ENCODE assay signal across 27 mouse cellular contexts in the genomic region with DNA sequence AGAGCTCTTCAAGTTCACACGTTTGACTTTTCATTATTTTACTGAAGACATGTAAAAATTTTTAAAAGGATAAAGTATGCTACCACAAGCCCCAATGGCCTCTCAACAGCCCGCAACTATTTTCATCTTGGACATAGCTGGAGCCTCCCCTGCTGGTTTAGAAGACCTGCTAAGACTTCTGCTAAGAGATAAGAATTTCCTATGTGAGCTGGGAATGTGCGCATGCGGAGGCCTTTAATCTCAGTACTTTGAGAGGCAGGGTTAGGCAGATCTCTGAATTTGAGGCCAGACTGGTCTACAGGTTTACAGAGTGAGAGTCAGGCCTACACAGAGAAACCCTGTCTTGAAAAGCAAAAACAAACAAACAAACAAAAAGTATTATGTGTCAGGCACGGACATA. TPM values are rescaled to one million over a fixed set of nuclear protein-coding genes. Genes with fewer than 3 reads are reported as not detected.
DNase-seq lines count a peak whose midpoint lies in the region; ATAC-seq and TF ChIP-seq lines count a peak whose summit lies in the region.
"Had no signal": no experiment of that assay in that cellular context is flagged by ENCODE, and none has a peak within 500 bp of the region (broad histone marks: within the 10 kb centered on the region; RNA-seq: fewer than 3 reads in every experiment).

No protein-coding gene starts in this region.

- no peak overlapping the region for H3K4me2 ChIP-seq in heart, embryonic 15.5 days
- no peak overlapping the region for H3K4me2 ChIP-seq in liver, embryonic 11.5 days
- H3K4me2 ChIP-seq: embryonic facial prominence, embryonic 15.5 days; forebrain, embryonic 15.5 days; hindbrain, embryonic 15.5 days; intestine, embryonic 15.5 days; lung, embryonic 15.5 days had no signal

- H3K4me3 ChIP-seq in heart, embryonic 15.5 days: no peak overlapping the region
- no peak overlapping the region for H3K4me3 ChIP-seq in heart, adult 2 months
- H3K4me3 ChIP-seq in liver, embryonic 11.5 days (ENCODE audit: low read depth, low read length): no peak overlapping the region
- H3K4me3 ChIP-seq: embryonic facial prominence, embryonic 15.5 days; forebrain, embryonic 15.5 days; hindbrain, embryonic 15.5 days; intestine, embryonic 15.5 days; left cerebral cortex, adult 2 months; lung, embryonic 15.5 days had no signal

- peaks cover 13% of the 10 kb centered on the region for H3K79me2 ChIP-seq in heart, adult 2 months (replicated peaks; ENCODE audit: control insufficient read depth, insufficient read depth, low read length)

- 28% methylated on average over 5 of the region's 5 CpGs for WGBS in heart, embryonic 15.5 days
- WGBS in heart, adult 2 months: 47% methylated on average over 5 of the region's 5 CpGs
- 32% methylated on average over 5 of the region's 5 CpGs for WGBS in liver, embryonic 11.5 days

- intact Hi-C loops in heart, adult 2 months (cut with DNase I): loop anchor here (5.0 kb wide), 1 partner anchor 33 kb away; no protein-coding TSS in a partner anchor

- TF ChIP-seq CTCF in heart, adult 2 months (IDR thresholded peaks at IDR 0.05): no peak

- H3K4me1 ChIP-seq in heart, embryonic 15.5 days (replicated peaks): peaks cover 28% of the 10 kb centered on the region
- H3K4me1 ChIP-seq in heart, adult 2 months (ENCODE audit: control insufficient read depth, insufficient read depth, low read length): peaks cover 14% of the 10 kb centered on the region
- H3K4me1 ChIP-seq in liver, embryonic 11.5 days (replicated peaks; ENCODE audit: control insufficient read depth, insufficient read depth, low read length): peaks cover 24% of the 10 kb centered on the region
- H3K4me1 ChIP-seq: forebrain, embryonic 15.5 days had no signal

- no peaks in the 10 kb centered on the region for H3K9me3 ChIP-seq in heart, embryonic 15.5 days (replicated peaks)
- no peaks in the 10 kb centered on the region for H3K9me3 ChIP-seq in liver, embryonic 11.5 days (ENCODE audit: control insufficient read depth, low read length)
- H3K9me3 ChIP-seq: embryonic facial prominence, embryonic 15.5 days; forebrain, embryonic 15.5 days; G1E; hindbrain, embryonic 15.5 days; intestine, embryonic 15.5 days; lung, embryonic 15.5 days had no signal

- TF ChIP-seq EP300 in heart, adult 2 months (IDR thresholded peaks at IDR 0.05; ENCODE audit: insufficient read depth, low read depth, low read length): no peak

- no peak for TF ChIP-seq POLR2A in heart, adult 2 months (IDR thresholded peaks at IDR 0.05; ENCODE audit: insufficient read depth, low read depth, low read length)

- ATAC-seq in heart, embryonic 15.5 days (replicated peaks; ENCODE audit: insufficient number of reproducible peaks, insufficient read depth, low FRiP score, low read depth): no peak; the same call in 1 of the 2 replicates
- peak; percentile 75 for ATAC-seq in liver, embryonic 11.5 days (replicated peaks; ENCODE audit: low FRiP score)
- peak; percentile 65 for ATAC-seq in megakaryocyte progenitor cell, adult 5-6 weeks (replicated peaks; ENCODE audit: poor library complexity)
- ATAC-seq: forebrain, embryonic 15.5 days; intestine, embryonic 15.5 days; Patski had no signal

- no peaks in the 10 kb centered on the region for H3K36me3 ChIP-seq in heart, embryonic 15.5 days
- peaks cover 7% of the 10 kb centered on the region for H3K36me3 ChIP-seq in heart, adult 2 months (ENCODE audit: control insufficient read depth, insufficient read depth, low read length)
- H3K36me3 ChIP-seq in liver, embryonic 11.5 days (ENCODE audit: control insufficient read depth, insufficient read depth, low read length): no peaks in the 10 kb centered on the region
- H3K36me3 ChIP-seq: embryonic facial prominence, embryonic 15.5 days; forebrain, embryonic 15.5 days; hindbrain, embryonic 15.5 days; intestine, embryonic 15.5 days; lung, embryonic 15.5 days had no signal

- no peaks in the 10 kb centered on the region for H3K27me3 ChIP-seq in heart, embryonic 15.5 days
- no peaks in the 10 kb centered on the region for H3K27me3 ChIP-seq in heart, adult 2 months (ENCODE audit: control insufficient read depth, insufficient read depth, low read length)
- H3K27me3 ChIP-seq in liver, embryonic 11.5 days (replicated peaks; ENCODE audit: control insufficient read depth, insufficient read depth, low read length): no peaks in the 10 kb centered on the region
- H3K27me3 ChIP-seq: CH12.LX; embryonic facial prominence, embryonic 15.5 days; forebrain, embryonic 15.5 days; hindbrain, embryonic 15.5 days; intestine, embryonic 15.5 days; lung, embryonic 15.5 days; Patski had no signal

- no peak for DNase-seq in heart, adult 2 months
- DNase-seq in c-Kit-positive CD71-positive TER-119-negative erythroid progenitor cells, embryonic 14.5 days (ENCODE audit: low read depth): peak; percentile 36
- no peak for DNase-seq in liver, embryonic 11.5 days (ENCODE audit: low spot score)
- no peak for DNase-seq in adrenal gland, adult 8-10 months
- DNase-seq in frontal cortex, adult 2 months (ENCODE audit: extremely low spot score in 1 of 2, low spot score in 1 of 2): no peak
- DNase-seq: B cell, adult 2 months; cerebellum, adult 9-10 months; gastrocnemius, postnatal 25 days; heart, postnatal 4 days; kidney, adult 8-10 months; kidney, postnatal 10 days; lung, postnatal 36 days; midbrain, embryonic 14.5 days; right cerebral cortex, postnatal 25 days; spleen, adult 18-20 months; thymus, postnatal 14 days had no signal

- H3K27ac ChIP-seq in heart, embryonic 15.5 days: 0 out of 2 replicates have a peak overlapping the region, but pooled peaks have one; percentile 3
- H3K27ac ChIP-seq in heart, adult 2 months: no peak overlapping the region
- H3K27ac ChIP-seq in liver, embryonic 11.5 days (ENCODE audit: low read depth, low read length): no peak overlapping the region
- H3K27ac ChIP-seq: embryonic facial prominence, embryonic 15.5 days; forebrain, embryonic 15.5 days; hindbrain, embryonic 15.5 days; intestine, embryonic 15.5 days; left cerebral cortex, adult 2 months had no signal

- H3K9ac ChIP-seq in heart, embryonic 15.5 days: no peak overlapping the region
- H3K9ac ChIP-seq in heart, adult 2 months (ENCODE audit: low read depth, low read length): no peak overlapping the region
- no peak overlapping the region for H3K9ac ChIP-seq in liver, embryonic 11.5 days (ENCODE audit: low read depth, low read length)
- H3K9ac ChIP-seq: embryonic facial prominence, embryonic 15.5 days; forebrain, embryonic 15.5 days; hindbrain, embryonic 15.5 days; intestine, embryonic 15.5 days; lung, embryonic 15.5 days had no signal

RNA-seq across cellular contexts. Expression of gene Yaf2, which starts 11.4 kb away (rescaled TPM):
- 72.3 and 74.5 TPM in 2 replicates for polyA plus RNA-seq in heart, embryonic 15.5 days (2015; fragmentation: Nextera tagmentation; extraction: Ambion mirVana)
- 10 to 100 TPM; 17.8 to 21.4 TPM for total RNA-seq in heart, adult 2 months (2021)
- 22.0 and 35.9 TPM in 2 replicates for polyA plus RNA-seq in heart, adult 2 months (2012; rRNA removed)
- 75.1 and 78.7 TPM in 2 replicates for polyA plus RNA-seq in liver, embryonic 11.5 days (2014; fragmentation: Nextera tagmentation; extraction: Ambion mirVana)
- total RNA-seq in megakaryocyte progenitor cell, adult 5-6 weeks (2015): 50.3 and 63.2 TPM in 2 replicates
- total RNA-seq in megakaryocyte progenitor cell, adult 5-6 weeks (2017): 25.0 and 30.3 TPM in 2 replicates
- total RNA-seq in adrenal gland, adult 8-10 months (2022): 10 to 100 TPM; 39.5 to 41.8 (median 39.8) TPM
- polyA plus RNA-seq in frontal cortex, adult 2 months (2012; rRNA removed): 136 and 140 TPM in 2 replicates

RNA-seq across cellular contexts. Expression of gene Gxylt1, which starts 50.4 kb away (rescaled TPM):
- polyA plus RNA-seq in heart, embryonic 15.5 days (2015; fragmentation: Nextera tagmentation; extraction: Ambion mirVana): 6.1 and 7.8 TPM in 2 replicates
- 10 to 100 TPM; 10.3 to 10.4 TPM for total RNA-seq in heart, adult 2 months (2021)
- polyA plus RNA-seq in heart, adult 2 months (2012; rRNA removed): 2.7 and 4.1 TPM in 2 replicates
- 10.4 and 10.7 TPM in 2 replicates for polyA plus RNA-seq in liver, embryonic 11.5 days (2014; fragmentation: Nextera tagmentation; extraction: Ambion mirVana)
- total RNA-seq in megakaryocyte progenitor cell, adult 5-6 weeks (2015): 24.4 and 26.4 TPM in 2 replicates
- 36.5 and 42.5 TPM in 2 replicates for total RNA-seq in megakaryocyte progenitor cell, adult 5-6 weeks (2017)
- total RNA-seq in adrenal gland, adult 8-10 months (2022): 10 to 100 TPM; 26.5 to 32.2 (median 31.0) TPM
- 8.0 and 8.1 TPM in 2 replicates for polyA plus RNA-seq in frontal cortex, adult 2 months (2012; rRNA removed)
